Mouse (Mus musculus): ENCODE measurements around the gene Jpt2. TPM values are rescaled to one million over a fixed set of nuclear protein-coding genes. Genes with fewer than 3 reads are reported as not detected.

Gene Jpt2
- polyA plus RNA-seq, 1 experiment: 10.5 TPM

DNA sequence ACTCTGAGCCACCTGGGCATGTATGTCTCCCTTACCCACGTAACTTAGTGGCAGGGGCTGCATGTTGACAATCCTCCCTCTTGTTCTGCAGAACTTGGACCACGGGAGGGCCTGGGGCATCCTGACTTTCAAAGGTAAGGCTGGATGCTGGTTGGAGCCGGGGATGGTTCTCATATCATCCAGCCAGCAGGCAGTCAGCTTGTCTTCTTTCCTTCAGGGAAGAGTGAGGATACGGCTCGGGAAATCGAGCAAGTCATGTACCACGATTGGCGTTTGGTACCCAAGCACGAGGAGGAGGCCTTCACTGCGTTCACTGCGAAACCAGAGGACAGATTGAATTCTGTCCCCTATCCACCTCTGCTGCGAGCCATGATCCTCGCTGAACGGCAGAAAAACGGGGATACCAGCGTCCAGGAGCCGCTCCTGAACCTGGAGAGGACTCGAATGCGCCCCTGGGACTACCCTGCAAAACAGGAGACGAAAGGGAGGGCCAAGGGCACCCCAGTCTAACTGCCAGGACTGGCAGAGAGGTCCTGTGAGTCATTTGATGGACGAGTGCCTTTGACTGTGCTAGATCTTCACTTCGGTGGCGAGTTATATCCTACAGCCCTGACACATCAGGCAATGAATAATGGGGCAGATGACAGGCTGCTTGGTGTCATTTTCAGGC, 64.8 kb downstream of the Jpt2 start:
- no peak for DNase-seq (ENCODE audit: low read depth in 1 of 2, low spot score in 2 of 2)
- 3% methylated on average over 23 of the region's 23 CpGs for WGBS
- H3K27ac ChIP-seq (ENCODE audit: insufficient read depth, low read length): peak overlapping the region; percentile 91
- H3K36me3 ChIP-seq (ENCODE audit: control insufficient read depth, insufficient read depth, low read length): peaks cover 28% of the 10 kb centered on the region
- H3K4me1 ChIP-seq (ENCODE audit: control insufficient read depth, insufficient read depth, insufficient read length): peaks cover 14% of the 10 kb centered on the region
- H3K4me3 ChIP-seq (ENCODE audit: extremely low read depth, insufficient read depth, insufficient read length): peak overlapping the region; percentile 86
- H3K27me3 ChIP-seq (ENCODE audit: control insufficient read depth, insufficient read depth, low read length): no peaks in the 10 kb centered on the region
- TF ChIP-seq POLR2A (IDR thresholded peaks at IDR 0.05; ENCODE audit: low read depth, low read length) (no peak), CTCF (IDR thresholded peaks at IDR 0.05; ENCODE audit: extremely low read depth, insufficient read depth, insufficient read length, insufficient replicate concordance) (no peak)

DNA sequence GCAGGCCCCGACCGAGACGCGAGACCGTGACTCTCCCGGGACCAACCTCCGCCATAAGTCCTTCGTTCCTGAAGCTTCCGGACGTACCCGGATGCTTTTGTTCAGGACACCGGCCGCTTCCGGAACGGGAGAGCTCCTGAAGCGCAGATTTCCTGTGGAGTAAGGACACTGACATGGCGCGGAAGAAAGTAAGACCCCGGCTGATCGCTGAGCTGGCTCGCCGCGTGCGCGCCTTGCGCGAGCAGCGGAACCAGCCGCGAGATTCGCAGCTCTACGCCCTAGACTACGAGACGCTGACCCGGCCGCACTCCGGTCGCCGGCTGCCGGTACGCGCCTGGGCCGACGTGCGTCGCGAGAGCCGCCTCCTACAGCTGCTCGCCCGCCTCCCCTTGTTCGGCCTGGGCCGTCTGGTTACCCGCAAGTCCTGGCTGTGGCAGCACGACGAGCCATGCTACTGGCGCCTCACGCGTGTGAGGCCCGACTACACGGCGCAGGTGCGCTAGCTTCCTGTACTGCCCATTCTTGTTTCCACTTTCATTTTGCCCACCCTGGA, 65.4 kb downstream of the Jpt2 start, which contains the start of the genes Eme2 and Mrps34:
TSS of gene Eme2 (minus strand) at position 93 of the 553 bp plus-strand sequence.
TSS of gene Mrps34 (plus strand) at position 122 of the 553 bp plus-strand sequence.
- Histone ChIP-seq H3K27ac (ENCODE audit: insufficient read depth, low read length) (peak within 1 kb of the TSS; percentile 91), H3K36me3 (ENCODE audit: control insufficient read depth, insufficient read depth, low read length) (peaks cover 25% of the 10 kb centered on the region), H3K4me3 (ENCODE audit: extremely low read depth, insufficient read depth, insufficient read length) (peak within 1 kb of the TSS; percentile 86), H3K27me3 (ENCODE audit: control insufficient read depth, insufficient read depth, low read length) (no peaks in the 10 kb centered on the region), H3K4me1 (ENCODE audit: control insufficient read depth, insufficient read depth, insufficient read length) (peaks cover 14% of the 10 kb centered on the region)
- WGBS: under 1% methylated on average over 62 of the region's 62 CpGs
- peak; percentile 49 to 54 for DNase-seq (ENCODE audit: low read depth in 1 of 2, low spot score in 2 of 2)
- TF ChIP-seq POLR2A (IDR thresholded peaks at IDR 0.05; ENCODE audit: low read depth, low read length) (peak; percentile 27; the same call in 1 of the 2 replicates), CTCF (IDR thresholded peaks at IDR 0.05; ENCODE audit: extremely low read depth, insufficient read depth, insufficient read length, insufficient replicate concordance) (no peak)

DNA sequence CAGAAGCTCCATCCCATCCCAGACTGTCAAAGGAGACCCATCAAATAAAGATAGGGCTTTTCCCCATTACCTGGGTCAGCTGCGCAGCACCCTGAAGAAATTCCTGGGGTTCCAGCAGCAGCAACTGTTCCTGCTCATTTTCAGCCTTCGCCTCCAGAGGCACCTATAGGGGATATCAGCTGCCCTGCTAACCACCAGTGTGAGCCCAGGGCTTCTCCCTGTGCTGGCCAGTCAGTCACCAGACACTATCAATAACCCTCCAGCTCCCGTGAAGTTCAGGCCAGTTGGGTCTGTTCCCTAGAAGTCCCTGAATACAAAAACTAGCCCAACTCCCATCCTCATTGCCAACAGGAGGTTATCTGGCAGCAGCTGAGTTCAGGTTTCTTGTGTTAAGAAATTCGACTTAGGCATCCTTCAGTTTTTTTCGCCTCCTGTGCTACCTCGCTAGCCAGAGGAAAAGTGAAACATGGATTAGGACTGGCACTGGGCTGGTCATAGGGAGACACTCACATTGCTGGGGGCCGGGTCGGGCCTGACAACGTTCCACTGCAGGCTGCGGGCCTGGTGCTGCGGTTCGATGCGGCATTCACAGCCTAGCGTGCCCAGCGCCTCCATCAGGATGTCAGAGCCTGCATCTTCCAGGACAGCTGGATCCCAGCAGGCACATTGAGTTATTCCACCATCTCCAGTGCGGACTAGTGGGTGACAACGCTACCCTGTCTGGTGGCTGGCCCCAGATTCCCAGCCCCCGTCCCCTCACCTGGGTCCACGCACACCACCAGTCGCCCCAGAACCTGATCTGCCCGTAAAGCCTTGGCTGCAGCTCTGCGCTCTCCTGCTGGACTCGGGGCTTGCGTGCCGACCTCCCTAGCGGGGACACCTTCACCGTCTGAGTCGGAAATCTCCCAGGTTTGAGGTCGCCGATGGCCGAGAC, 66.2 kb downstream of the Jpt2 start:
- Histone ChIP-seq H3K27me3 (ENCODE audit: control insufficient read depth, insufficient read depth, low read length) (no peaks in the 10 kb centered on the region), H3K4me3 (ENCODE audit: extremely low read depth, insufficient read depth, insufficient read length) (peak overlapping the region; percentile 86), H3K36me3 (ENCODE audit: control insufficient read depth, insufficient read depth, low read length) (peaks cover 19% of the 10 kb centered on the region), H3K27ac (ENCODE audit: insufficient read depth, low read length) (peak overlapping the region; percentile 91), H3K4me1 (ENCODE audit: control insufficient read depth, insufficient read depth, insufficient read length) (peaks cover 14% of the 10 kb centered on the region)
- 13% methylated on average over 30 of the region's 31 CpGs for WGBS
- no peak for DNase-seq (ENCODE audit: low read depth in 1 of 2, low spot score in 2 of 2)
- no peak for TF ChIP-seq POLR2A (IDR thresholded peaks at IDR 0.05; ENCODE audit: low read depth, low read length)
- TF ChIP-seq CTCF (IDR thresholded peaks at IDR 0.05; ENCODE audit: extremely low read depth, insufficient read depth, insufficient read length, insufficient replicate concordance): no peak

DNA sequence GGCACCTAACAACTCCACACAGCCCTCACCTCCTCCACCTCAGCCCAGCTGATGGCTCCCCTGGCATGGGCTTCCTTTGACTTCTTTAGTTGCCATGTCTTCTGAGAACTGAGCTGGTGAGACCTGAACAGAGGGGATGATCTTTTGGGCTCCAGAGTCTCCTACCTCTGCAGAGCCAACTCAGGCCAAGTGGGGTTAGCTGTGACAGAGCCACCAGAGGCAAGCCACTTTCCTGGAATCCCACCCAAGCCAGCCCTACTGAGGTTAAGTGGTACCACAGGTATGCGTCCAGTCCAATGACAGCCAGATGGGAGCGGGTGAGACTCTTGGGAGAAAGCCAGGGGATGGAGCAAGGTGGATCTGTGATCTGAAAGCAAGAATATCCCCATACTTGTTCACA, 67.2 kb downstream of the Jpt2 start:
- no peak overlapping the region for H3K4me3 ChIP-seq (ENCODE audit: extremely low read depth, insufficient read depth, insufficient read length)
- peaks cover 14% of the 10 kb centered on the region for H3K4me1 ChIP-seq (ENCODE audit: control insufficient read depth, insufficient read depth, insufficient read length)
- H3K36me3 ChIP-seq (ENCODE audit: control insufficient read depth, insufficient read depth, low read length): peaks cover 19% of the 10 kb centered on the region
- 91% methylated on average over 2 of the region's 2 CpGs for WGBS
- no peak for DNase-seq (ENCODE audit: low read depth in 1 of 2, low spot score in 2 of 2)
- H3K27ac ChIP-seq (ENCODE audit: insufficient read depth, low read length): no peak overlapping the region
- TF ChIP-seq POLR2A (IDR thresholded peaks at IDR 0.05; ENCODE audit: low read depth, low read length): no peak
- no peak for TF ChIP-seq CTCF (IDR thresholded peaks at IDR 0.05; ENCODE audit: extremely low read depth, insufficient read depth, insufficient read length, insufficient replicate concordance)
- no peaks in the 10 kb centered on the region for H3K27me3 ChIP-seq (ENCODE audit: control insufficient read depth, insufficient read depth, low read length)

DNA sequence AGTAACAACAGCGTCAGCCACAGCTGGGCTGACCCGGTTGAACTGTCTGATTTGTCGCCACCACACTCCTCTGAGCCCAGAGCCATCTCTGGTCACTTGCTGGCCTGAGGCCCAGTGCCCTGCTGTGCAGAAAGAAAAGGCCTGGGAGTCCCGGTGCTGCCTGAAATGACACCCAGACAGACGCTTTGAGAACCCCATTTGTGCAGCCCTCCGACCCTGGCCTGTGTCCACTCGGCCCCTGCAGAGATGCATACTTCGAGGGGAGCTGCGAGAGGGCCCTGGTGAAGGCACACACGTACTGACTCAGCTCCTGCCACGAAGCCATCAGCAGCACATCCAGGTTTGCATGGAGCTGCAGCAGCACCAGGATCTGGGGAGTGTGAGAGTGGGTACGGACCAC, 67.7 kb downstream of the Jpt2 start:
- WGBS: 95% methylated on average over 12 of the region's 12 CpGs
- no peak for DNase-seq (ENCODE audit: low read depth in 1 of 2, low spot score in 2 of 2)
- H3K36me3 ChIP-seq (ENCODE audit: control insufficient read depth, insufficient read depth, low read length): peaks cover 19% of the 10 kb centered on the region
- no peaks in the 10 kb centered on the region for H3K27me3 ChIP-seq (ENCODE audit: control insufficient read depth, insufficient read depth, low read length)
- H3K4me3 ChIP-seq (ENCODE audit: extremely low read depth, insufficient read depth, insufficient read length): no peak overlapping the region
- no peak overlapping the region for H3K27ac ChIP-seq (ENCODE audit: insufficient read depth, low read length)
- TF ChIP-seq POLR2A (IDR thresholded peaks at IDR 0.05; ENCODE audit: low read depth, low read length): no peak
- TF ChIP-seq CTCF (IDR thresholded peaks at IDR 0.05; ENCODE audit: extremely low read depth, insufficient read depth, insufficient read length, insufficient replicate concordance): no peak
- H3K4me1 ChIP-seq (ENCODE audit: control insufficient read depth, insufficient read depth, insufficient read length): peaks cover 15% of the 10 kb centered on the region

DNA sequence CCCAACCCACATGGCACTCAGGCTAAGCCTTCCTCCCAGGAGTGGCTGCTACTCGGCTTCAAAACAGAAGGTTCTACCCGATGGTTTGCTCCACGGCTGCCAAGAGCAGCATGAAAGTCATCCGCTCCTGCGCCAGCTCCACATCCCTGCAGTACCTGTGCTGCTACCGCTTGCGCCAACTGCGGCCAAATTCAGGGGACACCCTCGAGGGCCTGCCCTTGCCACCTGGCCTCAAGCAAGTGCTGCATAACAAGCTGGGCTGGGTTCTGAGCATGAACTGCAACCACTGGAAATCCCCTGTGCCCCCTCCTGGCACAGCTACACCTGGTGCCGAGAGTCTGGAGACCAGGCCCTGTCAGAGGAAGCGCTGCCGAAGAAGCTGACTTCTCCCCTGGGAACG, 69.2 kb downstream of the Jpt2 start:
- DNase-seq (ENCODE audit: low read depth in 1 of 2, low spot score in 2 of 2): no peak
- Histone ChIP-seq H3K27ac (ENCODE audit: insufficient read depth, low read length) (no peak overlapping the region), H3K4me3 (ENCODE audit: extremely low read depth, insufficient read depth, insufficient read length) (no peak overlapping the region), H3K27me3 (ENCODE audit: control insufficient read depth, insufficient read depth, low read length) (no peaks in the 10 kb centered on the region), H3K4me1 (ENCODE audit: control insufficient read depth, insufficient read depth, insufficient read length) (peaks cover 13% of the 10 kb centered on the region), H3K36me3 (ENCODE audit: control insufficient read depth, insufficient read depth, low read length) (peaks cover 19% of the 10 kb centered on the region)
- TF ChIP-seq CTCF (IDR thresholded peaks at IDR 0.05; ENCODE audit: extremely low read depth, insufficient read depth, insufficient read length, insufficient replicate concordance): no peak
- no peak for TF ChIP-seq POLR2A (IDR thresholded peaks at IDR 0.05; ENCODE audit: low read depth, low read length)
- WGBS: 75% methylated on average over 13 of the region's 13 CpGs

All from spleen, adult 2 months (tissue).